Mouse (Mus musculus) spleen, postnatal 10 days (tissue): Measurements from ENCODE around the gene Man2b1.
"Not testable (repeated sequence)": the region's sequence is repeated elsewhere in the genome, so short reads cannot be mapped to it uniquely, and the experiment has no call there.

Source experiments
- DNase-seq, 2 experiments: peaks; one replicate each; pipeline ENCODE4 v3.0.0; 2021 to 2022; ENCODE audit warnings: low spot score in 2 of 2

Man2b1 gene

DNA sequence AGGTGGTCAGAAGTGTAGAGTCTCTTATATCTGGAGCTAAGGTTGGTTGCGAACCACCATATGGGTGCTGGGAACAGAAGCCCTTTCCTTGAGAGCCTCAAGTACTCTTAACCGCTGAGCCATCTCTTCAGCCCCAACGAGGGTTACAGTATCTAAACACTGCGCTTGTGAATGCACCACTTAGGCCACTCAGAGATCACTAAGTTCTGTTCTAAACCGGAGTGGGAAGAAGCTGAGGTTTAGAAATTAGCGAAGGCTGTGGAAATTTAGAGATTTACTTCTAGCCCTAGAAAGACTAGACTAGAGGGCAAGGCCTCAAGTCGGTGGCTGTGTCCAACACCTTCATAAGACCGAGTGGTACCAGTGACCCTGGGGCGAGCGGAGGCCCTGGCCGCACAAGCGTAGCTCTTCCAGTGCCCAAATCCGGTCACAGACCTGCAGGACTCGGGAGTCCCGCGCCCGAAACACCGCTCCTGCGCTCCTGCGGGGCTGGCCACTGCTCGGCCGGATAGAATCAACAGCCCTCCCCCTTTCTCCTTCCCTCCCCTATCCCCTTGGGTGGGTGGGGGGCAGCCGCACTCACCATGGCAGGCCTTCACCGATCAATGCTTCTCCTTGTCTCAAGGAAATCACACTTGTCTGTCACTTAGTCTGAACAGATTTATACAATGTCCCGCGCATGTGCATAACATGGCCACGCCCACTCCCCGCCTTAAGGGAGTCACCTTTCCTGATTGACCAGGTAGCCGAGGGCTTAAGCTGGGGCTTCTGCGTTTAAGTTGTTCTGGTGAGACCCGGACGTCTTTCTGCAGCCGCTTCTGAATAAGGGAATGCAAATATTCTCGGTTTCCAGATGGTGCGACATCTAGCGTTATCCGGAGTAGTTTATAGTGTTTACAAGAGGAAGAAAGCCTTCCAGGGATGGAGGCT is 36.2 kb downstream of the Man2b1 start:
- peak in 1 of 2 experiments; percentile 62 for DNase-seq

- DNase-seq = not testable (repeated sequence)
Measured at GRCm38 (mm10) chr8:85120251-85120650, 37.2 kb downstream of the Man2b1 start.

DNA sequence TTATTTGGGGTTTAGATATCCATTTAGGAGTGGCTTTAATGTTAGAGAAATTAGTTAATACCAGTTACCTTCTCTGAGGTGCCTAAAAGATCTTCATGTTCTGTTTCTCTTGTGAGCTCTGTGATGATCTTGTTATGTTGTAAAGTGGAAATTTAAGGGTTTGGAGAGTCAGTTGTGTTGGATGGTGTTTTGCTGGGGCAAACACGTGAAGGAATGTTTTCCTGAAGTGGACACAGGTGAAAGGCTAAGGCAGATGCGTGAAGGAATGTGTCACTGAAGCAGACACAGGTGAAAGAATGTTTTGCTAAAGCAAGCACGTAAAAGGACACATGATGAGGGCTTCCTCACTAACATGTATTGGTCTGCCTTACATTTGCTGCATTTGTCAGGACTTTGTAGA is 39.9 kb downstream of the Man2b1 start, which contains the start of gene Zfp791:
TSS of gene Zfp791 (minus strand) at position 101 of the 400 bp plus-strand sequence.
- DNase-seq = no peak

GRCm38 (mm10) chr8:85123691-85124090 is 40.6 kb downstream of the Man2b1 start:
- DNase-seq = no peak

GRCm38 (mm10) chr8:85132335-85132734 is 49.3 kb downstream of the Man2b1 start:
- no peak for DNase-seq

- DNase-seq = not testable (repeated sequence)
Measured at GRCm38 (mm10) chr8:85135690-85136089, 52.6 kb downstream of the Man2b1 start.

DNA sequence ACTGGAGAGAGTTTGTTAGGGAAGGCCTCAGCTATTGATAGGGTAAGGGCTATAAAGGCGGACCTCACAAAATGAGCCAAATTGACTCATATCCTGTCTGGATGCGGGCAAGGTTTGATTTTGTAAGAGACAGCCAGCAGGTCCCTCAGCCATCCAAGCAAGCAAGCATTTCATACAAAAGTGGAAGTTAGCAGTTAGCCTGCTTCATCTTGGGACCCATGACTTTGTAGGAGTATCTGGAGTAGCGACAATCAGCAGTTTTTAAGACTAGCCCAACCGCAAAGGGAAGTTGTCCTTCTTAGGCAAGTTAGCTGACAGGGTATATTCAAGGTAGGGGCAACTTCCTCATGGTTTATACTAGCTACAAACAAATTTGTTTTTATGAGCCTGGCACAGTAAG is 59.4 kb downstream of the Man2b1 start:
- no peak for DNase-seq
